In the genomic region with DNA sequence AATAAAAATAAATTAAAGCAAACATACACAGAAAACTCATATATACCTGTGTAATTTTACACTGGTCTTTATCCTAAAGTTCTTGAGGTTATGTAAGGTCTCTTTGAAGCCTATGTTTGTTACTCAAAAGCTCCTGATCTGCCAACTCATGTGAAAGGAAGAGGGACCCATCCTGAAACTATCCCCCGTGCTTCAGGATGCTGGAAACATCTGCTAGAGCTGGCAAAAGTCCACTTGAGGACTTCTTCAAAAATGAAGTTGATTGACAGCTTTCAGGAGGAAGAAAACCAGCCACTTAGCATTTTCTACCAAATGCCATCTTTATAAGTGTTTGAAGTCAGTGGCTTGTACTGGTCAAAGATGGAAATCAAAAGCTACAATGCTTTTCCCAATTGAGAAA, we compare ENCODE assay signal across 15 mouse cellular contexts. TPM values are rescaled to one million over a fixed set of nuclear protein-coding genes. Genes with fewer than 3 reads are reported as not detected.
"Had no signal": no experiment of that assay in that cellular context is flagged by ENCODE, and none has a peak within 500 bp of the region (broad histone marks: within the 10 kb centered on the region; RNA-seq: fewer than 3 reads in every experiment).

No protein-coding gene starts in this region.

- H3K9me3 ChIP-seq: limb, embryonic 12.5 days; limb, embryonic 15.5 days; stomach, embryonic 15.5 days had no signal

- H3K36me3 ChIP-seq: limb, embryonic 12.5 days; limb, embryonic 15.5 days; stomach, embryonic 15.5 days had no signal

- DNase-seq: kidney, adult 2 months; kidney, postnatal 25 days; layer of hippocampus, postnatal 36 days; left cerebral cortex, postnatal 4 days; liver, postnatal 0 days; lung, embryonic 14.5 days; midbrain, embryonic 14.5 days; spleen, adult 18-20 months; thymus, postnatal 25 days had no signal

- H3K27me3 ChIP-seq: limb, embryonic 12.5 days; limb, embryonic 15.5 days; stomach, embryonic 15.5 days had no signal

- H3K4me3 ChIP-seq: limb, embryonic 12.5 days; limb, embryonic 15.5 days; stomach, embryonic 15.5 days had no signal

- H3K4me1 ChIP-seq: limb, embryonic 12.5 days; limb, embryonic 15.5 days; stomach, embryonic 15.5 days had no signal

- H3K27ac ChIP-seq: kidney, postnatal 0 days; limb, embryonic 12.5 days; limb, embryonic 15.5 days; liver, embryonic 14.5 days; stomach, embryonic 15.5 days had no signal

RNA-seq across cellular contexts. Expression of gene Mrc1, which starts 40.0 kb away (rescaled TPM):
- total RNA-seq: megakaryocyte-erythroid progenitor cell, adult 5-6 weeks had no signal
